Mouse (Mus musculus) liver, embryonic 14.5 days (tissue): ENCODE measurements around the gene Arl6ip1.
A peak's percentile ranks its signal among the peaks of the same experiment; 100 is the strongest.

Experiments used
- CTCF ChIP-seq: IDR thresholded peaks from 2 replicates; pipeline ENCODE4 v1.5.1; 2016; ENCODE audit warnings: antibody characterized with exemption, low read depth, control low read depth
- EP300 ChIP-seq: IDR thresholded peaks from 2 replicates; pipeline ENCODE4 v1.6.1; 2016; ENCODE audit warnings: antibody characterized with exemption, low read depth

DNA sequence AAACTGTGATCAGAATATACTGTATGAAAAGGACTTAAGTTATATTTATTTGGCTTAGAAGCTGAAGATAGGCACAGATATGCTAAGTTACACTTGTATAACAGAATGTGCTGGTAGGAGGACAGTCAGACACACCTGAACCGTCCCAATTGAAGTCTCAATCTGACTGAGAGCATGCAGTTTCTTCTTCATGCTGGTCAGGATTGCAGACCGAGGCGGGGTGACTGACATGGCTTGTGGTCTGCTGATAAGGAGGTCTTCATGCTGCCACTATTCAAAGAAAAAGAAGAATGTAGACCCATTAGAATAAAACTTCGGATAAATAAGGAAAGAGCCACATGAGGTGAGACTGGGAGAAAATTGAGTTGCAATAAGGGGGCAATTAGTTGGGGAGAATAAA, 13.7 kb upstream of the Arl6ip1 start:
- TF ChIP-seq CTCF: no peak
- peak; percentile 47; the same call in 1 of the 2 replicates for TF ChIP-seq EP300
